Mouse (Mus musculus): ENCODE data around the gene Cyp2b13. TPM values are rescaled to one million over a fixed set of nuclear protein-coding genes. Genes with fewer than 3 reads are reported as not detected.
"Not testable (repeated sequence)": the region's sequence is repeated elsewhere in the genome, so short reads cannot be mapped to it uniquely, and the experiment has no call there.

The Cyp2b13 gene
- not detected for total RNA-seq (2021)

DNA sequence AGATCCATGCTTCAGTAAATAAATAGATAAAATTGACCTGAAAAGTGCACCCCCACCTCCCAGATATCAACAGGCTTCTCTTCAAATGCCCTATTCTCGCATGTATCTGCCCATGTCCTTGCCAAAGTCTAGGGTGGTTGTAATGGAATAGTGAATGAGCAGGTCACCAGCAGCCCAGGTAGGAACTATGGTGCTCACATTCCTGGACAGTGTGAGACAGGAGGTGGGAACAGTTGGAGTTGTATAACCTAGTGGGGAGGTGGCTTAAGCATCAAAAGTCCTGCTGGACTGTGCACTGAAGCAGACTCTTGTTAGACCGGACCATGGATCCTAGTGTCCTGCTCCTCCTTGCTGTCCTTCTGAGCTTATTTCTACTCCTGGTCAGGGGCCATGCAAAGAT is at the start of gene Cyp2b13:
Cyp2b13 (plus strand) TSS at position 301 of the 400 bp plus-strand sequence.
- DNase-seq; intact Hi-C loops (cut with DNase I): not testable (repeated sequence)

GRCm38 (mm10) chr7:26019814-26020332 is 41.4 kb upstream of the Cyp2b13 start:
- DNase-seq; intact Hi-C loops (cut with DNase I): not testable (repeated sequence)

- DNase-seq; intact Hi-C loops (cut with DNase I): not testable (repeated sequence)
These were observed 6.2 kb upstream of the Cyp2b13 start for GRCm38 (mm10) chr7:26054885-26055630.

DNA sequence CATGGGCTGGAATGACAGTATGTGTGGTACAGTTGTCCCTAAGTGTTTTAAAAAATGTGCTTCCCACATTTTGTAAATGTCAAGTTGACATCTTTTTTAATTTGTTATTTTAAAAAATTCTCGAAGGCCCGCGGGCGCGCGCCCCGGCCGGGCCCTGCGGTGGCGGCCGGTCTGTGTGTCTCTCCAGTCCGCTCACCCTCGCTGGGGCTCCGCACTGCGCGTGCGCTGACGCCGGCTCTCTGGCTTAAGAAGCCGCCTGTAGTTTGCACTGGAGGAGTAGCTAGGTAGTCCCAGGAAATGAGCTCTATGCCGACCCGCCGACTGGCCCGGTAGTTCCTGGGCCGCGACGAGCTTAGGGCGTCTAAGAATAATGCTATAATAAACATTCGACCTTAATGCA is 10.4 kb downstream of the Cyp2b13 start:
- DNase-seq; intact Hi-C loops (cut with DNase I): not testable (repeated sequence)

DNA sequence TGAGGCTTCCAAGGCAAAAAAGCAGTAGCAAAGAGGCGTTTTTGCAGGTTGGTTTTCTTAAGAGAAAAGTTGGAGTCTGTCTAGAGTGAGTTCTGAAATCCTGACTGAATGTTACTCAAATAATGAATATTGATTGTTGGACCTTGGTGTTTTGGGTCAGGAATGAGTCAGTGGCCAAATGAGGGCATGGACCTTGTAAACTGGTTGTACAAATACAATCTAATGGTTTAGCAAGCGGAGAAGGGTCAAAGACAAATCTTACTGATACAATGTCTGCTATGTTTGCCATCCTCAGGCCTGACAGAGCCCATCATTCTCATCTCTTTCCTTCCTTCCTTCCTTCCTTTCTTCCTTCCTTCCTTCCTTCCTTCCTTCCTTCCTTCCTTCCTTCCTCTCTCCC is 21.3 kb downstream of the Cyp2b13 start:
- intact Hi-C loops (cut with DNase I), result no loop called here
- no peak for DNase-seq

- intact Hi-C loops (cut with DNase I), result no loop called here
- DNase-seq, result no peak
These were observed 26.1 kb downstream of the Cyp2b13 start for GRCm38 (mm10) chr7:26087391-26087790.

DNA sequence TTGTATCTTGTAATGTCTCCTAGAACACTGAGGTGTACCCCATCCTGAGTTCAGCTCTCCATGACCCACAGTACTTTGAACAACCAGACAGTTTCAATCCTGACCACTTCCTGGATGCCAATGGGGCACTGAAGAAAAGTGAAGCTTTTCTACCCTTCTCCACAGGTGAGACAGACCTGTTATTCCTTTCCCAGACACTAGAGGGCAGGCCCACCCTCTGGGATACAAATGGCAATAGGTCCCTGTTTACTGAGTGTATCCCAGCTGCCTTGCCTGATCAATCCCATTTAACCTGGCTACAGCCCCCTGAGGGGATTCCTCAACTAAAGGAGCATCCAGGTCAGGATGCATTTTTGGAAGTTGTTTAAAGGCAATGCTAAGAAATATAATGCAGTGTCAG is 27.3 kb downstream of the Cyp2b13 start:
- intact Hi-C loops (cut with DNase I); DNase-seq: not testable (repeated sequence)

GRCm38 (mm10) chr7:26139623-26140022 is 78.3 kb downstream of the Cyp2b13 start:
- DNase-seq; intact Hi-C loops (cut with DNase I): not testable (repeated sequence)

DNA sequence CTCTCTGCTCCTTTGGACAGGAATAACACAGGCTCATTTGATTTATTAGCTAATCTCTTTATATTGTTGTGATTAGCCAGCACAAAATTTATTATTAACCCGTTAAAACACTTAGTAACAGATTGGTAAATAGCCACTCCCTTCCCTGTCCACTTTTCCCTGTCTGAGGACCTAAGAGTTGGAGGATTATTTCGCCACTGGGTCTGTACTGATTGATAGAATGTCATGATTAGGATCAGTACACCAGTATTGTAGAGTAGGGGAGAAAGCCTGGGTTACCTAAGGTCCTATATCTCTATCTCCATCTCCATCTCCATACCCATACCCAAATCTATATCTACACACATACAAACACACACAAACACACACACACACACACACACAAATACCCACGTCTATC is 82.4 kb downstream of the Cyp2b13 start:
- intact Hi-C loops (cut with DNase I); DNase-seq: not testable (repeated sequence)

Other genes with a start within 250 kb of the Cyp2b13 start
- gene Cyp2s1, start 244.6 kb upstream of the Cyp2b13 start, total RNA-seq (2021), result 1 to 10 TPM; 6.1 to 7.0 TPM
- 1 to 10 TPM in 1 of 2 experiments, under 1 TPM in 1; 0.30 to 1.3 TPM for gene Cyp2b10, start 163.9 kb upstream of the Cyp2b13 start, total RNA-seq (2021)
- gene Cyp2b9, start 111.9 kb downstream of the Cyp2b13 start, total RNA-seq (2021), result not detected
- not detected for gene Vmn1r184, start 198.8 kb downstream of the Cyp2b13 start, total RNA-seq (2021)
- gene Cyp2a4, start 245.7 kb downstream of the Cyp2b13 start, total RNA-seq (2021), result not detected

All from heart, postnatal 10 days (tissue).